Mouse (Mus musculus) testis, postnatal 10 days (tissue): ENCODE measurements around the gene Olfr338.
"Not testable (repeated sequence)": the region's sequence is repeated elsewhere in the genome, so short reads cannot be mapped to it uniquely, and the experiment has no call there.

Source experiments
- DNase-seq: peaks from one replicate; pipeline ENCODE4 v3.0.0; 2021; ENCODE audit warnings: low spot score

The Olfr338 gene

DNA sequence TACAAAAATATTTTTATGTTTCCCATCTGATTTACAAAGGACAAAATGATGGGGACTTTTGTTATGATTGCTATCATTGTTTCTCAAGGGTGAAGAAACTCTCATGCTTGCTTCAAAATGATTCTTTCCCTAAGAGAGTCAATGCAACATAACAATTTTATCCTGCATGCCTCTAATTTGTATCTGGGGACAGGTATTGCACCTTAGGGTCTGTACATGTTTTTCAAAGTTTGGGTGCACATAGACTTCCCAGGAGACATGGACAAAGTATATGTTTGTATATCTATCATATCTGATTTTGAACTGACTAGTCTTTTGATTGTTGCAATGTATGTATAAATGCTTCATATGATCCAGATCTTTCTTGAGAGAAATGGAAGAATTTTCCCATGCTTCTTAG lies at the start of gene Olfr338:
Gene Olfr338 (plus strand): TSS at position 301 of the 400 bp plus-strand sequence.
- DNase-seq, result no peak

DNA sequence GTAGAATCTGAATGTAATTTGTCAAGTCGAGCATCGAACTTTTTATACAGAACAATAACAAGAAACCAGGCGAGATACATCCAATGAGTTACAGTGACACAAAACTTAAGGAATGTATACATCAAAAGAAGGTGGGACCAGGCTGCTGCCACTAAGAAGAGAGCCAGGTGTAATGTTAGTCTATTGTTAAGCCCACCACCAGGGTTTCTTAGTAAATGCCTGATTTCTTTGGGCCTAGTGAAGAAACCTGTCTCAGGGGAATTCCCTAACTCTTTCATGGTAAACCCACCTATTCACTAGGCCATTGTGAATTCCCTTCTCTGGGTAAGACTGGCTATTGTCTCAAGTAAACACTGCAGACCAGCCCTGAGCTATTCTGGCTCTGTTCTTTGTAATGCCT lies 41.9 kb downstream of the Olfr338 start:
- not testable (repeated sequence) for DNase-seq

DNA sequence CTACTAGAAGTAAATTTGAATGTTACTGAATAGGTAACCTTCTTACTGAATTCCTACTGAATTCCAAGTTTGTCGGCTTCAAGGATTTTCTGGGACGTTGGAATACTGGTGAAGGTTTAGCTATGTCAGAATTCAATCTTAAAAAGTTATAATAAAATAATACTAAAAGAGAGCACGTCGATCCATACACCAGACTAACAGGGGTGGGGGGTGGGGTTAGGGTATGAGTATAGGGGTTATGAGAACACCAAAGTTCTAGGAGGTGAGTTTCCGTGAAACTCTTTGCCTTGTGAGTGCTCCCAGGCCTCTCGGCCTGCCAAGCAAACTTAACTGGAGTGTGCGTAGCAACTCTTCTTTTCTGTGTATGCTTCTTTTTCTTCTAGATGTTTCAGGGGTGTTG lies 42.3 kb downstream of the Olfr338 start:
- not testable (repeated sequence) for DNase-seq

DNA sequence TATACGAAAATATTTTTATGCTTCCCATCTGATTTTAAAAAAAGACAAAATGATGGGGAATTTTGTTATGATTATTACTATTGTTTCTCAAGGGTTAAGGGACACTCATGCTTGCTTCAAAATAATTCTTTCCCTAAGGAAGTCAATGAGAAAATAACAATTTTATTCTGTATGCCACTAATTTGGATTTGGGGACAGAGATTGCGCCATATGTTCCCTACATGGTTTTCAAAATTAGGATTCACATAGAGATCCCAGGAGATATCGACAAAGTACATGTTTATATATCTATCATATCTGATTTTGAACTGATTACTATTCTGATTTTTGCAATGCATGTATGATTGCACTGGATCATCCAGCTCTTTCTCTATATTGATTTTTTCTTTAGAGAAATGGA lies 45.3 kb downstream of the Olfr338 start, which contains the start of gene Olfr339:
Gene Olfr339 (plus strand): TSS at position 301 of the 400 bp plus-strand sequence.
- no peak for DNase-seq
